Mouse (Mus musculus) lung, postnatal 10 days (tissue): Measurements from ENCODE around the gene Rnf130.

Experiments used
- DNase-seq: peaks from one replicate; pipeline ENCODE4 v3.0.0; 2021

Gene Rnf130

GRCm38 (mm10) chr11:50024833-50025720, at the start of gene Rnf130:
Gene Rnf130 (plus strand): TSS chr11:50025346.
- peak; percentile 95 for DNase-seq

GRCm38 (mm10) chr11:49977963-49978568, 47.1 kb upstream of the Rnf130 start:
- no peak for DNase-seq

- no peak for DNase-seq
Observed at GRCm38 (mm10) chr11:49978935-49979334, 46.2 kb upstream of the Rnf130 start.

- no peak for DNase-seq
Observed at GRCm38 (mm10) chr11:49980681-49981235, 44.4 kb upstream of the Rnf130 start.

GRCm38 (mm10) chr11:49981321-49981963, 43.7 kb upstream of the Rnf130 start:
- no peak for DNase-seq

DNA sequence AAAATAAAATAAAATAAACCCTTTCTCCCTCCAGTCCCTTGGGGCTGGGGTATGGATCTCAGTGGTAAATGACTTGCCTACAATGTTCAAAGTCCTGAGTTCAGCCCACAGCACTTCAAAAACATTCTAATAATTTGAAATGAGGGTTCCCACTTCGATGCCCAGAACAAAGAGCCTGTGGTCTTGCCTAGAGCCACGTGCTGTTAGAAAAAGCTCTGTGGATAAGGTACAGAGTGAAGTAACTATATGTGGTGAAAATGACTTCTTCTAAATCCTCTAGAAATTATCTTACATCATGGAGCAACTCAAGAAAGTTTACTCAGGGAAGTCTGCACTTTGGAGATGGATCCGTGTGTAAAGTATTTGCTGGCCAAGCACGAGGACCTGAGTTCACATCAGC, 43.1 kb upstream of the Rnf130 start:
- DNase-seq: no peak

- no peak for DNase-seq
Observed at GRCm38 (mm10) chr11:49982881-49983280, 42.3 kb upstream of the Rnf130 start.

- no peak for DNase-seq
Observed at GRCm38 (mm10) chr11:49983875-49984552, 41.1 kb upstream of the Rnf130 start.

DNA sequence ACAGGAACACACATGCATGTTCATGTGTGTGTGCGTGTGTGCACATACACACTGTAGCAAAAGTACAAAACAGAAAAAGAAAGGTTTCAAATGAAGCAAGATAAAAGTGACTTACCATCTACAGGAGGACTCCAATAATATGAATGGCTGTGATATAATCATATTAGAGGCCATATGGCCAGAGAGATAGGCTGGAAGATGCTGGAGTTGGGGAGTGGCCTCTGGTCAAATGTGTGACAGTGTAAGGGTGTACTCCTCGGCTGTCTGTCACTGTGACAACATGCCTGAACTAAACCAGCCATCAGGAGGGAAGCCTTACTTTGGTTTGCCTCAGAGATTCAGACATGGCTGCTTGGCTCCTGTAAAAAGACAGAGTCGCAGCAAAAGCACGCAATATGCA, 40.1 kb upstream of the Rnf130 start:
- no peak for DNase-seq

- peak; percentile 75 for DNase-seq
Observed at GRCm38 (mm10) chr11:49986277-49987036, 38.7 kb upstream of the Rnf130 start.

DNA sequence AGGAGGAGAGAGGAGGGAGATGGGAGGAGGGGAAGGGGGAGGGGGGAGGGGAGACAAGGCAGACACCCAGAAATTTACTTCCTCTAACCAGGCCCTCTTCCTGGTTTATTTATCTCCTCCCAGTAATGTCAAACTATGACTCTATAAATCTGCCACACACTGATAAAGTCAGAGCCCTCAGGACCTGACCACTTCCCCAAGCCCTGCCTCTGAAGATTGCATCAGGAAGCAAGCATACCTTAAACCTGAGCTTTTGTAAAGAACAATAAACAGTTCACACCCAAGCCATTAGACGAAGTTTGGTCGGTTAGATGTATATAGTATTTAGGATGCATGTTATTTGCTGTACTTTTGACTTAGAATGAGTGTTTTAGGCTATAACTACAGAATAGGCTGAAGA, 30.6 kb upstream of the Rnf130 start:
- DNase-seq: no peak

GRCm38 (mm10) chr11:49996398-49996797, 28.7 kb upstream of the Rnf130 start:
- no peak for DNase-seq

DNA sequence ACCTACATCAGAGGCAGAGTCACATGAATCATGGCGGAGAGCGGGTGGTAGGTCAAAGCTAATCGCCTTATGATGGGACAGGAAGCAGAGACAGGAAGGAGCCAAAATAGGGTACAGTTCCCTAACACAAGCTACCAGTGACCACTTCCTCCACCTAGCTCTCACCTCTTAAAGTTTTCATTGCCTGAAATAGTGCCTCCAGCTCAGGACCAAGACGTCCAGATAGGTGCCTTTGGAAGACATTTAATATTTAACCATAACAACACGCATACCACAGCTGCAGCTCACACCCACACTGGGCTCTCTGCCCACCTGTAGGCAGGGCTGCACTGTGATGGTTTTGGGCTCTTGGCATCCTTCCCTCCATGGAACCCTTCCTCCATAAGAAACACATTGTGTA, 27.8 kb upstream of the Rnf130 start:
- no peak for DNase-seq

DNA sequence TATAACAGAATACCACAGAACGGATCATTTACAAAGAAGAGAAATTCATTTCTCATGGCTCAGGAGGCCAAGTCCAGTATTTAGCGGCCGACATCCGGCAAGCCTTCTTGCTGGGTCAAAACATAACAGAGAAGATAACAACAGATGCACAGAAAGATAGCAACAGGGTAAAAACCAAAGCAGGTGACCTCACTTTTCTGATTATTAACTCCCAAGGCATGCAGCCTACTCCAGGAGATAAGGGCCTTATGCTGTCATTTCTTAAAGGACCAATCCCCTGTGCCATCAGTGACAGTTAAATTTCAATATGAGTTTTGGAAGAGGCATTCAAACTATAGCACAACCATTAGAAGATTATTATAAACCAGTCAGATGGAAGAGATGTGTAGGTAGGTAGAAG, 22.3 kb upstream of the Rnf130 start:
- DNase-seq: no peak

GRCm38 (mm10) chr11:50007776-50008175, 17.4 kb upstream of the Rnf130 start:
- DNase-seq: no peak

DNA sequence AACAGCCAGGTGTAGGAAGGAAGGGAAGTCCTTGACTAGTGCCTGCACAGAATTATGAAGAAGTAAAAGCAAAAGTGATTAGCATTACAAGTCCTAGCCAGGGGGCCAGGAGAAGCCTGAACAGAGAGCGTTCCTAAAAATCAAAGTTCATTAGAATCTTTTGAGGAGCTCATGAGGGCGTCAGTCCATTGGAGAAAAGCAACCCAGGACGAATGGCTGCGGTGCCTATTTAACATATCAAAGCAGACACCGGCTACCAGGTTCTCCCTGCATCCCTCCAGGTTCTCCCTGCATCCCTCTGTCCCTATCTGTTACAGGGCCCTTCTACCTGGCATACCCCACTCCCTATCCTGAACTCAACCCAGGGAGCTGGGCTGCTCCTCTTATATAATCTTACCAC, 16.9 kb upstream of the Rnf130 start:
- DNase-seq: no peak

DNA sequence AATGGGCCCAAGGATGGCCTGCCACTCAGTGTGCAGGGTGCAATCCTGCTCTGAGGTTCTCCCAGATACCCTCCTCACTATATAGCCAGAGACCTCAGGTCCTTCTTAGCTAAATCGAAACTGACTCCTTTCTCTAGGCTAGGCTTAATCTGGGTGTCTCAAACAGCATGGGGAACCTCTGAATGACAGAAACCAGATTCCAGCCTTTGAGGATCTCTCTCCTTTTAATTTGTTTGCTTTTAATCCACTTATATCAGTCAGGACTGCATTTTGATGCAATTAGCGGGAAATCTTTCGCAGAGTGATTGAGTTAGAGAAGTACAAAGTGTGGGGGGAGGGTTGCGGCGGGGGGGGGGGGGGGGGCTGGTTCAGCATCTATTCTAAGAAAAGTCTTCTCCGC, 12.1 kb upstream of the Rnf130 start:
- no peak for DNase-seq

DNA sequence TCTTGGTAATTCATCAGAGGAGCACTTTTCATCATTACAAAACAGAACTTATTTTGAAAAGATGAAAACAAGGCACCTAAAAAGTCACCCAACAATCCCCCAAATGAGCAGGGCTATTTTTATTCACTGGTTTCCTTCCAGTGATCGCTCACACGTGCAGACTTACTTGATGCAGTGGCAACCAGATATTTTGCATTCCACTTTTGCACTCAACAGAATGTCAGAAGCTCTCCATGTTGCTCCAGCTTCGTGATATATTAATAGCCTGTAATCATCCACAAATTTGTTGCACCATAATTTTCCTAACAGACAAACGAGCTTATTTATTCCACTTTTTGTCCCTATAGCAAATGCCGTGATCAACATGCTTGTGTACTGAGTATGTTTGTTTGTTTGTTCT, 8.6 kb upstream of the Rnf130 start:
- no peak for DNase-seq

GRCm38 (mm10) chr11:50017511-50017910, 7.6 kb upstream of the Rnf130 start:
- DNase-seq: no peak

GRCm38 (mm10) chr11:50018848-50019247, 6.3 kb upstream of the Rnf130 start:
- DNase-seq: no peak

GRCm38 (mm10) chr11:50022085-50022484, 3.1 kb upstream of the Rnf130 start:
- no peak for DNase-seq

- DNase-seq: no peak
Observed at GRCm38 (mm10) chr11:50024445-50024832, 707 bp upstream of the Rnf130 start.
